Mouse (Mus musculus) heart, embryonic 12.5 days (tissue): ENCODE measurements around the gene Med7. TPM values are rescaled to one million over a fixed set of nuclear protein-coding genes. Genes with fewer than 3 reads are reported as not detected.
"Not testable (repeated sequence)": the region's sequence is repeated elsewhere in the genome, so short reads cannot be mapped to it uniquely, and the experiment has no call there.

Experiments used
- ATAC-seq: fragments of 200-750 bp; cut with Nextera tagmentation; 2 replicates; pipeline ENCODE4 v1.8.0; 2017; ENCODE audit warnings: moderate TSS enrichment, moderate library complexity; ENCODE audit not compliant: insufficient number of reproducible peaks, low FRiP score
- H3K27ac ChIP-seq: fragments of 300-500 bp; sonication (generic); 2 replicates; pipeline ENCODE4 v1.5.1; 2016; ENCODE audit warnings: mild to moderate bottlenecking, moderate library complexity; ENCODE audit not compliant: poor library complexity, severe bottlenecking
- H3K27me3 ChIP-seq: fragments of 300-500 bp; sonication (generic); replicated peaks from 2 replicates; pipeline ENCODE4 v1.6.1; 2016; ENCODE audit warnings: mild to moderate bottlenecking, moderate library complexity
- H3K36me3 ChIP-seq: fragments of 300-500 bp; sonication (generic); 2 replicates; pipeline ENCODE4 v1.6.1; 2016; ENCODE audit warnings: mild to moderate bottlenecking, moderate library complexity
- H3K4me1 ChIP-seq: fragments of 300-500 bp; sonication (generic); replicated peaks from 2 replicates; pipeline ENCODE4 v1.6.1; 2016; ENCODE audit warnings: mild to moderate bottlenecking
- H3K4me2 ChIP-seq: fragments of 300-500 bp; sonication (generic); 2 replicates; pipeline ENCODE4 v1.6.1; 2016; ENCODE audit warnings: mild to moderate bottlenecking, moderate library complexity
- H3K4me3 ChIP-seq: fragments of 300-500 bp; sonication (generic); 2 replicates; pipeline ENCODE4 v1.5.1; 2016; ENCODE audit warnings: mild to moderate bottlenecking
- H3K9ac ChIP-seq: fragments of 300-500 bp; sonication (generic); 2 replicates; pipeline ENCODE4 v1.6.1; 2016; ENCODE audit warnings: mild to moderate bottlenecking, moderate library complexity
- H3K9me3 ChIP-seq: fragments of 300-500 bp; sonication (generic); replicated peaks from 2 replicates; pipeline ENCODE4 v1.6.1; 2016; ENCODE audit warnings: mild to moderate bottlenecking, moderate library complexity
- WGBS: fragments of 180-500 bp; shearing (Covaris S2); methylation state at CpG from one replicate; pipeline ENCODE4 v1.1.7; 2016; 5-methylcytosine and 5-hydroxymethylcytosine counted together
- polyA plus RNA-seq: library from polyadenylated mRNA; unstranded; fragments of >200 nt; fragmentation: Nextera tagmentation; extraction: Ambion mirVana; gene quantifications from 2 replicates; pipeline ENCODE4 v1.2.1, GENCODE M21; 2016

Gene Med7
- polyA plus RNA-seq, 1 experiment from 2014 or later: 54.9 TPM

DNA sequence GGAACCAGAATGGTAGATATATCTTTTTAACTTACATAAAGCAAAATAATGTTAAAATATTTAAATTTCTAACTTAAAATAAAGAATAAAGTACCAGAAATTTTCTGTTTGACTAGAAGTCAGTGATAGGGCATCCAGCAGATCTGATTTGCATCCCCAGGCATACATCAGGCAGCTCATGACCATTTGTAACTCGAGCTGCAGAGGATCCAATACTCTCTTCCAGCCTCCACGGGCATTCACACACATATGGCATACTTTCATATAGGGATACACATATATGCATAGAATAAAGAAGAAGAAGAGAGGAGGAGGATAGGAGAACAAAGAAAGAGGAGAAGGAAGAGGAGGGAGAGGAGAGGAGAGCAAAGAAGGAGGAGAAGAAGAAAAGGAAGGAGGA lies 38.8 kb upstream of the Med7 start:
- Histone ChIP-seq H3K9me3 (no peaks in the 10 kb centered on the region), H3K9ac (no peak overlapping the region), H3K27me3 (no peaks in the 10 kb centered on the region), H3K36me3 (no peaks in the 10 kb centered on the region), H3K4me3 (no peak overlapping the region), H3K4me2 (no peak overlapping the region), H3K4me1 (0 out of 2 replicates have a peak, but pooled peaks cover 3% of the 10 kb centered on the region), H3K27ac (no peak overlapping the region)
- WGBS: 57% methylated on average over 2 of the region's 2 CpGs
- no peak for ATAC-seq

DNA sequence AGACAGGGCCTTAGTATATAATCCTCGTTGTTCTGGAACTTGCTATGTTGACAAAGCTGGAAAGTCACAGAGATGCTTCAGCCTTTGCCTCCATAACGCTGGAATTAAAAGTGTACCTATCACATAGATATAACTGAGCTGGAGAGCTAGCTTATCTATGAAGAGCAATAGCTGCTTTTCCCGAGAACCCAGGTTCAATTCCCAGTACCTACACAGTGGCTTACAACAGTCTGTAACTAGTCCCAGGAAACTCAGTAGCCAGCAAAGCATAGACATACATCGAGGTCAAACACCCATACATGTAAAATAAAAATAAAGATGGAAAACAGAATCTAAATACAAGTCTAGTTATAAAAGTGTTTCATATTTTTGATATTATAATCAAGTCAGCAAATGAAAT lies 38.3 kb upstream of the Med7 start:
- 72% methylated on average over 4 of the region's 4 CpGs for WGBS

DNA sequence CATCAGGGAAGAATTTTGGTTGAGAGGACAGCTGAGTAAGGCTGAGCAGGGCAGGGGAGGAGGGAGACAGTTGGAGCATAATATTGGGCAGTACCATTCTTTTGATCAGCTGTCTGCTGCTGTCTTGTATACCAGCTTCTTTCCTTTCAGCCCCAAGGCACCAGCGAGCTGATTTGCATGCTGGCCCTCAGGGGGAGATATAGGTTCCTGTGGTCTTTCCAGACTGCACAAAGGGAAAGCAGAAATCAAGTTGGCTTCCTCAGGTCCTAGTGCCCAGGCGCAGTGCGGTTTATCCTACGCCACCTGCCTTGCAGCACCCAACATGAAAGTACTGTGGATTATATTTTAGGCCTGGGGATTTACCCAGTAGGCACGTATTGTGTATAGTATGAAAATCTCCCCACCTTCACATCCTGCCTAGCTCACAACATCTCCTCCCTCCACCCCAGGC lies 37.8 kb upstream of the Med7 start:
- Histone ChIP-seq H3K9me3 (no peaks in the 10 kb centered on the region), H3K36me3 (no peaks in the 10 kb centered on the region), H3K27ac (no peak overlapping the region), H3K4me3 (no peak overlapping the region), H3K9ac (no peak overlapping the region), H3K4me2 (no peak overlapping the region), H3K4me1 (0 out of 2 replicates have a peak, but pooled peaks cover 3% of the 10 kb centered on the region), H3K27me3 (no peaks in the 10 kb centered on the region)
- no peak for ATAC-seq
- 66% methylated on average over 5 of the region's 5 CpGs for WGBS

More for the DNA sequence above, 38.3 kb upstream of the Med7 start:
- Histone ChIP-seq H3K36me3 (no peaks in the 10 kb centered on the region), H3K4me3 (no peak overlapping the region), H3K9me3 (no peaks in the 10 kb centered on the region), H3K4me1 (0 out of 2 replicates have a peak, but pooled peaks cover 3% of the 10 kb centered on the region), H3K27me3 (no peaks in the 10 kb centered on the region), H3K9ac (no peak overlapping the region), H3K4me2 (no peak overlapping the region), H3K27ac (no peak overlapping the region)
- ATAC-seq: no peak

DNA sequence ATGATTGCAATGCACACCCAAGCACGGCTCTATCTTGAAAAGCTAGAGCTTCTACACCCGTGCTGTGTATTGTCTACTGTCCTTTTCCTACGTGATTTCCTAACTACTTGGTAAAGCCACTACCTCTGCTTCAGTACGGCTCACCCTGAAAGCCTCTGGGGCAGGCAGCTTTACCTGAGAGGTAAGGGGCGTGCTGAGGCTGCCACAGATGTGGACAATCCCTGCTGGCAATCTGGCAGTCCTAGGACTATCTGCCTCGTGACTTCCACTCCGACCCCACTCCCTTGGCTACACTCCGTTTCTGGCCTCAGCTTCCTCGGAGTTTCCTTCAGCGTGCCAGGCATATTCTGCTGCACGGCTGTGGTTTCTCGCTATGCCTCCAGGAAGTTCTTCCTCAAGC lies 35.2 kb upstream of the Med7 start:
- no peak overlapping the region for H3K4me2 ChIP-seq
- H3K27me3 ChIP-seq: no peaks in the 10 kb centered on the region
- no peak overlapping the region for H3K4me3 ChIP-seq
- peaks cover 3% of the 10 kb centered on the region; the same call in 1 of the 2 replicates for H3K4me1 ChIP-seq
- no peak overlapping the region for H3K27ac ChIP-seq
- no peak overlapping the region for H3K9ac ChIP-seq
- no peaks in the 10 kb centered on the region for H3K36me3 ChIP-seq
- no peaks in the 10 kb centered on the region for H3K9me3 ChIP-seq
- WGBS: 74% methylated on average over 12 of the region's 12 CpGs
- ATAC-seq: no peak

DNA sequence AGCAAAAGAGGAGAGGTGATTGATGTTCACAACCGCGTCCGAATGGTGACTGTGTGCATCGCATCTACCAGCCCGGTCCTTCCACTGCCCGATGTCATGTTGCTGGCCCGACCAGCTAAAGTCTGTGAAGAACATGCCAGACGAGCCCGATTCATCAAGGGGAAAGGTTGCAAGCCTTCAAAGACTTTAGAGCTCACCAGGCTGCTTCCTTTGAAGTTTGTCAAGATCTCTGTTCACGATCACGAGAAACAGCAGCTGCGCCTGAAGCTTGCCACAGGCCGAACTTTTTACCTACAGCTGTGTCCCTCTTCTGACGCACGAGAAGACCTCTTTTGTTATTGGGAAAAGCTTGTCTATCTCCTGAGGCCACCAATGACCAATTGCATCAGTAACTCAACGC lies 31.7 kb upstream of the Med7 start:
- Histone ChIP-seq H3K9me3 (no peaks in the 10 kb centered on the region), H3K9ac (no peak overlapping the region), H3K27me3 (no peaks in the 10 kb centered on the region), H3K4me3 (no peak overlapping the region), H3K27ac (no peak overlapping the region), H3K4me2 (no peak overlapping the region), H3K4me1 (no peaks in the 10 kb centered on the region; the same call in 1 of the 2 replicates), H3K36me3 (no peaks in the 10 kb centered on the region)
- WGBS: 80% methylated on average over 16 of the region's 16 CpGs
- no peak for ATAC-seq

DNA sequence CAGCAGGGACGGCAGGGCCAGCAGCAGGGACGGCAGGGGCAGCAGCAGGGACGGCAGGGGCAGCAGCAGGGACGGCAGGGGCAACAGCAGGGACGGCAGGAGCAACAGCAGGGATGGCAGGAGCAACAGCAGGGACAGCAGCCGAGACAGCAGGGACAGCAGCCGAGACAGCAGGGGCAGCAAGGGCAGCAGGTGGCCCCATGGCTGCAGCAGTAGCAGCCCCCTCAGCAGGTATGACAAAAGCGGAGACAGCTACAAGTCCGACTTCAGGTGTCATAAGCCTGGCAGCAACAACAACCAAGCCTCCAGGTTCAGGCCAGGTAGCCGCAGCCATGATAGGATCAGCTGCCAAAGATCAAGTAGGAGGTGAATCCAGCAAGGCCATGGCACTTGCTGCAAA lies 30.0 kb upstream of the Med7 start:
- Histone ChIP-seq H3K4me3 (peak overlapping the region; percentile 26), H3K9ac (0 out of 2 replicates have a peak overlapping the region, but pooled peaks have one; percentile 29), H3K4me1 (no peaks in the 10 kb centered on the region; the same call in 1 of the 2 replicates), H3K27me3 (no peaks in the 10 kb centered on the region), H3K27ac (no peak overlapping the region), H3K36me3 (no peaks in the 10 kb centered on the region), H3K9me3 (no peaks in the 10 kb centered on the region), H3K4me2 (peak overlapping the region; percentile 63)
- WGBS: 34% methylated on average over 10 of the region's 10 CpGs
- no peak for ATAC-seq

DNA sequence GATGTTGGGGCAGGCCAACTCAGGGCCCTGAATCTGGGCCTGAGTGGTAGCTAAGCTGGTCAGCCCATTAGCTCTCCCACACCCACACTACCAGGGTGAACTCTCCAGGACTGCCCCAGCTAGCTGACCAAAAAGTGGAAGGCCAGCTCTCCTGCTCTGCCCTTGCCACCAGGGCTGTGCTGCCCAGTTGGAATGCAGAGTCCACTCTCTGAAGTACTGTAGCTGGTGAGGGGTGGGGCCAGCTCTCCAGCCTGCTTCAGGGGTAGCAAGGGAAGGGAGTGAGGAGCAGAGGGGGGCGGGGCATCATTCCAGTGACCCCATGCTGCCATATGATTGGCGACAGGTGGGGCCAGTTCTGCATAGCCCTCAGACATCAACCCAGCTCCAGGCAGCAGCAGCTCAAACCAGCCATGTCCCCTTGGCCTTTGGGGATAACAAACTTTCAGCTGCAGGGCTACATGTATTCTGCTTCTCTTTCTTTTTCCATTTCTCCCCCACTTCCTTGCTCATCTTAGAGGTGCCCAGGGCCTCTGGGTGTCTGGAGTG lies 26.6 kb upstream of the Med7 start:
- Histone ChIP-seq H3K4me2 (no peak overlapping the region), H3K27me3 (no peaks in the 10 kb centered on the region), H3K9me3 (no peaks in the 10 kb centered on the region), H3K4me1 (no peaks in the 10 kb centered on the region; the same call in 1 of the 2 replicates), H3K9ac (no peak overlapping the region), H3K27ac (no peak overlapping the region), H3K4me3 (no peak overlapping the region), H3K36me3 (no peaks in the 10 kb centered on the region)
- 28% methylated on average over 2 of the region's 2 CpGs for WGBS
- no peak for ATAC-seq

DNA sequence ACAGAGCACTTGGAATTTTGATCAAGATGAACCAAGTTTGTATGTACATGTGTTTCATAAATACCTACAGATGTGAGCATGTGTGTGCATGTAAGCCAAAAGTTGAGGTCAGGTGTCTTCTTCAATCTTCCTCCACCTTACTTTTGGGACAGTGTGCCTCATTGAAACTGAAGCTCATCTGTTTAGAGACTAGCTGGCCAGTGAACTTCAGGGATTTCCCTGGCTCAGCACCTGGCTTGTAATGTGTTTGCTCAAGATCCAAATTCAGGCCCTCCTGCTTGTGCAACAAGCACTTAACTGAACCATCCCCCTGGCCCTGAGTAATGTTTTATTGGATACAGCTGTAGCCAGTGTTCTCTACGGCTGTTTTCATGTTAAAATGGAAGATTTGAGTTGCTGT lies 18.3 kb upstream of the Med7 start:
- no peaks in the 10 kb centered on the region for H3K27me3 ChIP-seq
- H3K4me3 ChIP-seq: no peak overlapping the region
- H3K27ac ChIP-seq: no peak overlapping the region
- no peaks in the 10 kb centered on the region for H3K36me3 ChIP-seq
- WGBS: 65% methylated on average over 1 of the region's 1 CpGs
- H3K9ac ChIP-seq: no peak overlapping the region
- H3K4me2 ChIP-seq: no peak overlapping the region
- H3K4me1 ChIP-seq: no peaks in the 10 kb centered on the region
- H3K9me3 ChIP-seq: no peaks in the 10 kb centered on the region
- no peak for ATAC-seq

DNA sequence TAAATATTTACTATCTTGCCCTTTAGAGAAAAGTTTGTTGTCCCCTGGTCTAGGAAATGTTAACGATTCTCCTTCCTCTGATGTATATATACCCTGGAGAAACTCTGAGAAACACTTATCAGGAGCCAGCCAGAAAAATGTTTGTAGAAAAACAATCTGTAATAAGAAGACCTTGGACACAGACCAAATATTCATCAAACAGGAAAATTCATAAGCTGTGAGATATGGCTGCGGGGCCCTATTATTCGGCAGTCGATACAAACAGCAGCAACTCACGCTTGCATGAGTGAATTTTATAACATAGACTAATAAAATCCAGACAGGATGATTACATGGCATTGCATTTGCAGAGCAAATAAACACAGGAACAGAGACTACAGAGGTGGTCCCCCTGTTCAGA lies 17.9 kb upstream of the Med7 start:
- H3K27ac ChIP-seq: no peak overlapping the region
- no peak overlapping the region for H3K4me2 ChIP-seq
- H3K36me3 ChIP-seq: no peaks in the 10 kb centered on the region
- H3K4me1 ChIP-seq: no peaks in the 10 kb centered on the region
- H3K4me3 ChIP-seq: no peak overlapping the region
- ATAC-seq: no peak
- WGBS: 83% methylated on average over 5 of the region's 5 CpGs
- H3K9ac ChIP-seq: no peak overlapping the region
- H3K9me3 ChIP-seq: no peaks in the 10 kb centered on the region
- no peaks in the 10 kb centered on the region for H3K27me3 ChIP-seq

DNA sequence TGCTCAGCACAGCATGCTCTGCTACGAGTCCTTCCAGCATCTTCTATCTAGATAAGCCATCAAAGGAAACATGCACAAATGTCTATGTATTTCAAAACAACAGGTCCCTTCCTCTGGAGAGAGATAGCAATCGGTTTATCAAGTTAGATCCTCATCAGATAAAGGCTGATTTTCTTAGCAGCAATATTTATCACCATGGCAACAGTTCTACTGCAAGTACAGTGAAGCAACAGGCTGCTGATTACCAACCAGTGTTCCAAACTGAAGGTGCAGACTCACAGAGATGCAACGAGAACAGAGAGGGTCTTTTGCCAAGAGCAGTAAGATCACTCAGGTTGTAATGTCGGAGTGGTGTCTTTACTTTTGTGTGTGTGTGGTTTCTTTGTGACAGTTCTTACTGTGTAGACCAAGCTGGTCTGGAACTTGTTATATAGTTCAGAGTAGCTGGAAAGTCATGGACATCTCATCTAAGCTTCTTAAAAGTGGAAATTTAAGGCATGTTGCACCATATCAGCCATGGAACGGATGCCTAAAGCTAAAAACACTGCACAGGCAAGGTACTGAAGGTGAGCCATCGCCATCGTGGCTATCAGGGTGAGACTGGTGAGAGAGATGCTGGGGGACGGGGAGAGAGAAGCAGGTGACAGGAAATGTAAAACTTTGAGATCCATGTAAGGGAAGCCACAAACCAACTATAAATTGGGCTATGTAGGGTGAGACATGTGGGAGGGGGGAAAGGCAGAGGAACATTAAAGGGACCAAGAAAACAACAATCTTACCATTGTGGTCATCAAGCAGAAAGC lies 15.4 kb upstream of the Med7 start:
- Histone ChIP-seq H3K9me3 (no peaks in the 10 kb centered on the region), H3K9ac (no peak overlapping the region), H3K4me2 (no peak overlapping the region), H3K4me1 (no peaks in the 10 kb centered on the region), H3K27ac (no peak overlapping the region), H3K36me3 (no peaks in the 10 kb centered on the region), H3K4me3 (no peak overlapping the region), H3K27me3 (no peaks in the 10 kb centered on the region)
- 69% methylated on average over 8 of the region's 8 CpGs for WGBS
- no peak for ATAC-seq

DNA sequence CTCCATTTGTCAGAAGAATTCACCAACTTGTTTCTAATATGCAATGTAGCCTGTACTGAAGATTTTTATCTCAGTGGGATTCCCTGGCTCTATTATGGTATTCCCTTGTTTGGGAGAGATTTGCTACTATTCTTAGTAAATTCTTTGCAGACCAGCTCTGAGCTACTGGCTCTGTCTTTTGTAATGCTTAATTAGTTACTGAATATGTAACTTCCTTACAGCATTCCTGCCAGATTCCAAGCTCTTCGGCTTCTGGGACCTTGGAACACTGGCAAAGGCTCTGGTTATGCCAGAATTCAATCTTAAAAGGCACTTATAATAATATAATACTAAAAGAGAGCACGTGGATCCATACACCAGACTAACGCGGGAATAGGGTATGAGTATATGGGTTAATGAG lies 8.6 kb upstream of the Med7 start:
- H3K36me3 ChIP-seq, H3K4me2 ChIP-seq, H3K4me3 ChIP-seq, H3K27me3 ChIP-seq, H3K4me1 ChIP-seq, H3K9me3 ChIP-seq, H3K9ac ChIP-seq, H3K27ac ChIP-seq, ATAC-seq: not testable (repeated sequence)
- 53% methylated on average over 4 of the region's 4 CpGs for WGBS
